Mouse (Mus musculus): ENCODE data around the gene Prrx1. TPM values are rescaled to one million over a fixed set of nuclear protein-coding genes. Genes with fewer than 3 reads are reported as not detected.
A peak's percentile ranks its signal among the peaks of the same experiment; 100 is the strongest.

Gene Prrx1
- polyA plus RNA-seq, 1 experiment from 2014 or later, result 193 TPM

- no peaks in the 10 kb centered on the region for H3K9me3 ChIP-seq (ENCODE audit: control insufficient read depth, low read length)
- H3K27ac ChIP-seq (replicated peaks; ENCODE audit: low read depth, low read length), result no peak overlapping the region
- H3K27me3 ChIP-seq (ENCODE audit: control insufficient read depth, insufficient read depth, low read length), result no peaks in the 10 kb centered on the region
- ATAC-seq (ENCODE audit: insufficient number of reproducible peaks, low FRiP score, low TSS enrichment, low read depth) (no peak), DNase-seq (ENCODE audit: low spot score) (no peak)
- H3K9ac ChIP-seq (ENCODE audit: low read length), result no peak overlapping the region
- no peak overlapping the region for H3K4me3 ChIP-seq (ENCODE audit: low read depth, low read length)
- H3K36me3 ChIP-seq (ENCODE audit: control insufficient read depth, insufficient read depth, low read length), result no peaks in the 10 kb centered on the region
- WGBS, result 85% methylated on average over 4 of the region's 4 CpGs
- no peaks in the 10 kb centered on the region for H3K4me1 ChIP-seq (ENCODE audit: control insufficient read depth, insufficient read depth, low read length)
- H3K4me2 ChIP-seq (ENCODE audit: low read depth, severe bottlenecking), result no peak overlapping the region
Measured at GRCm38 (mm10) chr1:163226271-163226670, 87.2 kb downstream of the Prrx1 start.

- Histone ChIP-seq H3K27me3 (ENCODE audit: control insufficient read depth, insufficient read depth, low read length) (no peaks in the 10 kb centered on the region), H3K9ac (ENCODE audit: low read length) (no peak overlapping the region), H3K9me3 (ENCODE audit: control insufficient read depth, low read length) (no peaks in the 10 kb centered on the region), H3K4me3 (ENCODE audit: low read depth, low read length) (no peak overlapping the region), H3K4me2 (ENCODE audit: low read depth, severe bottlenecking) (no peak overlapping the region), H3K27ac (replicated peaks; ENCODE audit: low read depth, low read length) (no peak overlapping the region), H3K36me3 (ENCODE audit: control insufficient read depth, insufficient read depth, low read length) (no peaks in the 10 kb centered on the region), H3K4me1 (ENCODE audit: control insufficient read depth, insufficient read depth, low read length) (no peaks in the 10 kb centered on the region)
- ATAC-seq (ENCODE audit: insufficient number of reproducible peaks, low FRiP score, low TSS enrichment, low read depth) (no peak), DNase-seq (ENCODE audit: low spot score) (no peak)
- WGBS, result 82% methylated on average over 1 of the region's 1 CpGs
Measured at GRCm38 (mm10) chr1:163221767-163222166, 91.7 kb downstream of the Prrx1 start.

GRCm38 (mm10) chr1:163208919-163209867 is 104.3 kb downstream of the Prrx1 start:
- DNase-seq (ENCODE audit: low spot score), result no peak
- Histone ChIP-seq H3K27me3 (ENCODE audit: control insufficient read depth, insufficient read depth, low read length) (no peaks in the 10 kb centered on the region), H3K36me3 (ENCODE audit: control insufficient read depth, insufficient read depth, low read length) (no peaks in the 10 kb centered on the region), H3K27ac (replicated peaks; ENCODE audit: low read depth, low read length) (no peak overlapping the region), H3K9ac (ENCODE audit: low read length) (no peak overlapping the region), H3K4me2 (ENCODE audit: low read depth, severe bottlenecking) (no peak overlapping the region), H3K9me3 (ENCODE audit: control insufficient read depth, low read length) (no peaks in the 10 kb centered on the region), H3K4me1 (ENCODE audit: control insufficient read depth, insufficient read depth, low read length) (no peaks in the 10 kb centered on the region), H3K4me3 (ENCODE audit: low read depth, low read length) (no peak overlapping the region)
- ATAC-seq (ENCODE audit: insufficient number of reproducible peaks, low FRiP score, low TSS enrichment, low read depth), result no peak
- 78% methylated on average over 14 of the region's 14 CpGs for WGBS

GRCm38 (mm10) chr1:163198767-163199166 is 114.7 kb downstream of the Prrx1 start:
- Histone ChIP-seq H3K4me3 (ENCODE audit: low read depth, low read length) (no peak overlapping the region), H3K9me3 (ENCODE audit: control insufficient read depth, low read length) (no peaks in the 10 kb centered on the region), H3K36me3 (ENCODE audit: control insufficient read depth, insufficient read depth, low read length) (no peaks in the 10 kb centered on the region), H3K4me2 (ENCODE audit: low read depth, severe bottlenecking) (no peak overlapping the region), H3K4me1 (ENCODE audit: control insufficient read depth, insufficient read depth, low read length) (peaks cover 9% of the 10 kb centered on the region; the same call in 1 of the 2 replicates), H3K27ac (replicated peaks; ENCODE audit: low read depth, low read length) (no peak overlapping the region), H3K9ac (ENCODE audit: low read length) (no peak overlapping the region), H3K27me3 (ENCODE audit: control insufficient read depth, insufficient read depth, low read length) (no peaks in the 10 kb centered on the region)
- 28% methylated on average over 2 of the region's 2 CpGs for WGBS
- DNase-seq (ENCODE audit: low spot score), result peak; percentile 18
- ATAC-seq (ENCODE audit: insufficient number of reproducible peaks, low FRiP score, low TSS enrichment, low read depth), result no peak

GRCm38 (mm10) chr1:163198059-163198458 is 115.5 kb downstream of the Prrx1 start:
- Histone ChIP-seq H3K9me3 (ENCODE audit: control insufficient read depth, low read length) (no peaks in the 10 kb centered on the region), H3K9ac (ENCODE audit: low read length) (no peak overlapping the region), H3K36me3 (ENCODE audit: control insufficient read depth, insufficient read depth, low read length) (no peaks in the 10 kb centered on the region), H3K4me1 (ENCODE audit: control insufficient read depth, insufficient read depth, low read length) (peaks cover 9% of the 10 kb centered on the region; the same call in 1 of the 2 replicates), H3K27me3 (ENCODE audit: control insufficient read depth, insufficient read depth, low read length) (no peaks in the 10 kb centered on the region), H3K4me3 (ENCODE audit: low read depth, low read length) (no peak overlapping the region), H3K4me2 (ENCODE audit: low read depth, severe bottlenecking) (no peak overlapping the region), H3K27ac (replicated peaks; ENCODE audit: low read depth, low read length) (no peak overlapping the region)
- DNase-seq (ENCODE audit: low spot score) (no peak), ATAC-seq (ENCODE audit: insufficient number of reproducible peaks, low FRiP score, low TSS enrichment, low read depth) (no peak)
- 45% methylated on average over 4 of the region's 4 CpGs for WGBS

Other genes with a start within 250 kb of the Prrx1 start
- not detected in 2 replicates for gene Mroh9, start 228.0 kb downstream of the Prrx1 start, polyA plus RNA-seq (2014; fragmentation: Nextera tagmentation; extraction: Ambion mirVana)
- 33.7 and 36.7 TPM in 2 replicates for gene Gorab, start 90.0 kb upstream of the Prrx1 start, polyA plus RNA-seq (2014; fragmentation: Nextera tagmentation; extraction: Ambion mirVana)

Measured in limb, embryonic 11.5 days (tissue).